Mouse (Mus musculus) CH12.LX (cell line): ENCODE measurements around the gene Hoxb13. TPM values are rescaled to one million over a fixed set of nuclear protein-coding genes. Genes with fewer than 3 reads are reported as not detected.

Experiments
- polyA plus RNA-seq: library from polyadenylated mRNA; unstranded; fragments of >175 nt; gene quantifications from 2 replicates; pipeline ENCODE4 v1.2.1, GENCODE M21; 2012; ENCODE audit warnings: low read depth; ENCODE audit not compliant: insufficient read length
- total RNA-seq, 2 experiments: library from RNA; depleted of rRNA; stranded (reverse); fragments of 300-350 nt in 1 of 2; fragments of >200 nt in 1 of 2; gene quantifications; 2 replicates each; pipeline ENCODE4 v1.2.3; 2012 to 2014

The Hoxb13 gene
- total and polyA plus RNA-seq, 3 experiments, result 0.08 TPM; not detected in 2

Other genes starting within 250 kb of the Hoxb13 start
- under 0.01 TPM in 1 of 2 replicates, not detected in the other for gene Igf2bp1, start 188.4 kb upstream of the Hoxb13 start, total RNA-seq (2012; rRNA removed)
- not detected in 2 replicates for gene Igf2bp1, start 188.4 kb upstream of the Hoxb13 start, total RNA-seq (2014; rRNA removed)
- gene Igf2bp1, start 188.4 kb upstream of the Hoxb13 start, polyA plus RNA-seq, result not detected in 2 replicates
- gene Gip, start 169.8 kb upstream of the Hoxb13 start, total RNA-seq (2012; rRNA removed), result not detected in 2 replicates
- gene Gip, start 169.8 kb upstream of the Hoxb13 start, total RNA-seq (2014; rRNA removed), result not detected in 2 replicates
- not detected in 2 replicates for gene Gip, start 169.8 kb upstream of the Hoxb13 start, polyA plus RNA-seq
- 113 and 133 TPM in 2 replicates for gene Snf8, start 159.4 kb upstream of the Hoxb13 start, total RNA-seq (2012; rRNA removed)
- 66.9 and 70.8 TPM in 2 replicates for gene Snf8, start 159.4 kb upstream of the Hoxb13 start, total RNA-seq (2014; rRNA removed)
- 199 and 208 TPM in 2 replicates for gene Snf8, start 159.4 kb upstream of the Hoxb13 start, polyA plus RNA-seq
- 51.3 and 60.4 TPM in 2 replicates for gene Ube2z, start 128.9 kb upstream of the Hoxb13 start, total RNA-seq (2012; rRNA removed)
- gene Ube2z, start 128.9 kb upstream of the Hoxb13 start, total RNA-seq (2014; rRNA removed), result 62.1 and 64.2 TPM in 2 replicates
- gene Ube2z, start 128.9 kb upstream of the Hoxb13 start, polyA plus RNA-seq, result 66.0 and 67.8 TPM in 2 replicates
- 851 and 995 TPM in 2 replicates for gene Atp5g1, start 118.6 kb upstream of the Hoxb13 start, total RNA-seq (2012; rRNA removed)
- gene Atp5g1, start 118.6 kb upstream of the Hoxb13 start, total RNA-seq (2014; rRNA removed), result 669 and 778 TPM in 2 replicates
- gene Atp5g1, start 118.6 kb upstream of the Hoxb13 start, polyA plus RNA-seq, result 788 and 969 TPM in 2 replicates
- not detected in 2 replicates for gene Calcoco2, start 82.4 kb upstream of the Hoxb13 start, total RNA-seq (2012; rRNA removed)
- not detected in 2 replicates for gene Calcoco2, start 82.4 kb upstream of the Hoxb13 start, total RNA-seq (2014; rRNA removed)
- not detected in 2 replicates for gene Calcoco2, start 82.4 kb upstream of the Hoxb13 start, polyA plus RNA-seq
- gene Ttll6, start 60.5 kb upstream of the Hoxb13 start, total RNA-seq (2012; rRNA removed), result not detected in 2 replicates
- not detected in 2 replicates for gene Ttll6, start 60.5 kb upstream of the Hoxb13 start, total RNA-seq (2014; rRNA removed)
- gene Ttll6, start 60.5 kb upstream of the Hoxb13 start, polyA plus RNA-seq, result 0.09 TPM in 1 of 2 replicates, not detected in the other
- gene Hoxb9, start 77.1 kb downstream of the Hoxb13 start, total RNA-seq (2012; rRNA removed), result not detected in 2 replicates
- gene Hoxb9, start 77.1 kb downstream of the Hoxb13 start, total RNA-seq (2014; rRNA removed), result not detected in 2 replicates
- gene Hoxb9, start 77.1 kb downstream of the Hoxb13 start, polyA plus RNA-seq, result not detected in 2 replicates
- not detected in 2 replicates for gene Hoxb8, start 87.6 kb downstream of the Hoxb13 start, total RNA-seq (2012; rRNA removed)
- gene Hoxb8, start 87.6 kb downstream of the Hoxb13 start, total RNA-seq (2014; rRNA removed), result not detected in 2 replicates
- not detected in 2 replicates for gene Hoxb8, start 87.6 kb downstream of the Hoxb13 start, polyA plus RNA-seq
- not detected in 2 replicates for gene Hoxb7, start 92.3 kb downstream of the Hoxb13 start, total RNA-seq (2012; rRNA removed)
- gene Hoxb7, start 92.3 kb downstream of the Hoxb13 start, total RNA-seq (2014; rRNA removed), result not detected in 2 replicates
- gene Hoxb7, start 92.3 kb downstream of the Hoxb13 start, polyA plus RNA-seq, result not detected in 2 replicates
- gene Hoxb6, start 98.2 kb downstream of the Hoxb13 start, total RNA-seq (2012; rRNA removed), result 0.34 and 1.1 TPM in 2 replicates
- gene Hoxb6, start 98.2 kb downstream of the Hoxb13 start, total RNA-seq (2014; rRNA removed), result 0.12 TPM in 1 of 2 replicates, not detected in the other
- 0.31 and 0.53 TPM in 2 replicates for gene Hoxb6, start 98.2 kb downstream of the Hoxb13 start, polyA plus RNA-seq
- gene Hoxb5, start 109.0 kb downstream of the Hoxb13 start, total RNA-seq (2012; rRNA removed), result 0.04 and 0.08 TPM in 2 replicates
- not detected in 2 replicates for gene Hoxb5, start 109.0 kb downstream of the Hoxb13 start, total RNA-seq (2014; rRNA removed)
- 0.13 TPM in 1 of 2 replicates, not detected in the other for gene Hoxb5, start 109.0 kb downstream of the Hoxb13 start, polyA plus RNA-seq
- gene Hoxb4, start 124.0 kb downstream of the Hoxb13 start, total RNA-seq (2012; rRNA removed), result 2.9 and 3.3 TPM in 2 replicates
- gene Hoxb4, start 124.0 kb downstream of the Hoxb13 start, total RNA-seq (2014; rRNA removed), result 2.5 and 2.7 TPM in 2 replicates
- 5.5 and 5.6 TPM in 2 replicates for gene Hoxb4, start 124.0 kb downstream of the Hoxb13 start, polyA plus RNA-seq
- 0.08 and 0.21 TPM in 2 replicates for gene Hoxb3, start 129.0 kb downstream of the Hoxb13 start, total RNA-seq (2012; rRNA removed)
- 0.07 TPM in 1 of 2 replicates, not detected in the other for gene Hoxb3, start 129.0 kb downstream of the Hoxb13 start, total RNA-seq (2014; rRNA removed)
- 0.29 and 0.59 TPM in 2 replicates for gene Hoxb3, start 129.0 kb downstream of the Hoxb13 start, polyA plus RNA-seq
- gene Hoxb2, start 156.2 kb downstream of the Hoxb13 start, total RNA-seq (2012; rRNA removed), result not detected in 2 replicates
- not detected in 2 replicates for gene Hoxb2, start 156.2 kb downstream of the Hoxb13 start, total RNA-seq (2014; rRNA removed)
- gene Hoxb2, start 156.2 kb downstream of the Hoxb13 start, polyA plus RNA-seq, result not detected in 2 replicates
- gene Hoxb1, start 171.4 kb downstream of the Hoxb13 start, total RNA-seq (2012; rRNA removed), result not detected in 2 replicates
- gene Hoxb1, start 171.4 kb downstream of the Hoxb13 start, total RNA-seq (2014; rRNA removed), result not detected in 2 replicates
- gene Hoxb1, start 171.4 kb downstream of the Hoxb13 start, polyA plus RNA-seq, result not detected in 2 replicates